8 mouse cellular contexts compared by ENCODE assay signal in genomic region chr17:31877650-31878141, GRCm38 (mm10). TPM values are rescaled to one million over a fixed set of nuclear protein-coding genes. Genes with fewer than 3 reads are reported as not detected.
A peak's percentile ranks its signal among the peaks of the same experiment; 100 is the strongest.
DNase-seq lines count a peak whose midpoint lies in the region; ATAC-seq and TF ChIP-seq lines count a peak whose summit lies in the region.

No protein-coding gene starts in this region.

- H3K4me2 ChIP-seq in hindbrain, embryonic 12.5 days (replicated peaks) = no peak overlapping the region
- H3K4me2 ChIP-seq in hindbrain, embryonic 14.5 days (replicated peaks) = no peak overlapping the region
- H3K4me2 ChIP-seq in embryonic facial prominence, embryonic 12.5 days (replicated peaks) = no peak overlapping the region

- 60% methylated on average over 14 of the region's 14 CpGs for WGBS in hindbrain, embryonic 12.5 days
- WGBS in hindbrain, embryonic 14.5 days = 66% methylated on average over 14 of the region's 14 CpGs
- 59% methylated on average over 14 of the region's 14 CpGs for WGBS in embryonic facial prominence, embryonic 12.5 days

- no peaks in the 10 kb centered on the region for H3K9me3 ChIP-seq in hindbrain, embryonic 12.5 days (replicated peaks)
- H3K9me3 ChIP-seq in hindbrain, embryonic 14.5 days (ENCODE audit: control insufficient read depth, low read length) = no peaks in the 10 kb centered on the region
- no peaks in the 10 kb centered on the region for H3K9me3 ChIP-seq in embryonic facial prominence, embryonic 12.5 days

- H3K4me1 ChIP-seq in hindbrain, embryonic 12.5 days = peaks cover 37% of the 10 kb centered on the region
- H3K4me1 ChIP-seq in hindbrain, embryonic 14.5 days (replicated peaks; ENCODE audit: control insufficient read depth, insufficient read depth, low read length) = peaks cover 11% of the 10 kb centered on the region
- H3K4me1 ChIP-seq in embryonic facial prominence, embryonic 12.5 days = peaks cover 25% of the 10 kb centered on the region

- no peak for ATAC-seq in hindbrain, embryonic 12.5 days (ENCODE audit: low FRiP score)
- ATAC-seq in hindbrain, embryonic 14.5 days (ENCODE audit: low FRiP score) = no peak
- no peak for ATAC-seq in embryonic facial prominence, embryonic 12.5 days (ENCODE audit: insufficient number of reproducible peaks, insufficient read depth, low FRiP score, low TSS enrichment)

- H3K4me3 ChIP-seq in hindbrain, embryonic 12.5 days = no peak overlapping the region
- no peak overlapping the region for H3K4me3 ChIP-seq in hindbrain, embryonic 14.5 days (replicated peaks; ENCODE audit: low read length)
- H3K4me3 ChIP-seq in embryonic facial prominence, embryonic 12.5 days = no peak overlapping the region
- no peak overlapping the region for H3K4me3 ChIP-seq in layer of hippocampus, adult 2 months

- peak overlapping the region; percentile 55; the same call in 1 of the 2 replicates for H3K27ac ChIP-seq in hindbrain, embryonic 12.5 days
- no peak overlapping the region for H3K27ac ChIP-seq in hindbrain, embryonic 14.5 days
- H3K27ac ChIP-seq in embryonic facial prominence, embryonic 12.5 days = no peak overlapping the region
- H3K27ac ChIP-seq in layer of hippocampus, adult 2 months = peak overlapping the region; percentile 36; the same call in 1 of the 2 replicates

- H3K36me3 ChIP-seq in hindbrain, embryonic 12.5 days = no peaks in the 10 kb centered on the region
- H3K36me3 ChIP-seq in hindbrain, embryonic 14.5 days (replicated peaks; ENCODE audit: control insufficient read depth, insufficient read depth) = no peaks in the 10 kb centered on the region
- no peaks in the 10 kb centered on the region for H3K36me3 ChIP-seq in embryonic facial prominence, embryonic 12.5 days

- DNase-seq in hindbrain, embryonic 14.5 days (ENCODE audit: low spot score) = no peak
- peak; percentile 24 to 29 for DNase-seq in B cell, adult 2 months
- DNase-seq in layer of hippocampus, adult 2 months (ENCODE audit: low spot score in 2 of 2) = peak; percentile 58 to 75
- peak; percentile 76 to 86 for DNase-seq in right cerebral cortex, postnatal 36 days (ENCODE audit: low spot score in 2 of 2)
- DNase-seq in adrenal gland, postnatal 10 days = no peak
- DNase-seq in cerebellum, postnatal 10 days = no peak

- no peak overlapping the region for H3K9ac ChIP-seq in hindbrain, embryonic 12.5 days
- no peak overlapping the region for H3K9ac ChIP-seq in hindbrain, embryonic 14.5 days
- H3K9ac ChIP-seq in embryonic facial prominence, embryonic 12.5 days = peak overlapping the region; percentile 28; the same call in 1 of the 2 replicates

- TF ChIP-seq CTCF in layer of hippocampus, adult 2 months (conservative IDR thresholded peaks at IDR 0.05) = no peak

- H3K27me3 ChIP-seq in hindbrain, embryonic 12.5 days = no peaks in the 10 kb centered on the region
- no peaks in the 10 kb centered on the region for H3K27me3 ChIP-seq in hindbrain, embryonic 14.5 days (ENCODE audit: control insufficient read depth, insufficient read depth, low read length)
- no peaks in the 10 kb centered on the region for H3K27me3 ChIP-seq in embryonic facial prominence, embryonic 12.5 days

RNA-seq across cellular contexts. Expression of gene Sik1, which starts 22.1 kb away (rescaled TPM):
- 16.5 and 18.9 TPM in 2 replicates for polyA plus RNA-seq in hindbrain, embryonic 12.5 days (2016; fragmentation: Nextera tagmentation; extraction: Ambion mirVana)
- polyA plus RNA-seq in hindbrain, embryonic 14.5 days (2014; fragmentation: Nextera tagmentation; extraction: Ambion mirVana) = 17.0 and 20.5 TPM in 2 replicates
- polyA plus RNA-seq in embryonic facial prominence, embryonic 12.5 days (2016; fragmentation: Nextera tagmentation; extraction: Ambion mirVana) = 13.0 and 15.8 TPM in 2 replicates
- total RNA-seq in layer of hippocampus, adult 2 months (2021) = 10 to 100 TPM; 12.4 to 15.4 TPM
- 100 to 1,000 TPM in 1 of 2 experiments, 10 to 100 TPM in 1; 25.4 to 112 TPM for total RNA-seq in adrenal gland, postnatal 10 days (2021)

Comparison
In these comparisons a context has a peak if more than half of its experiments do, and no peak if none do; other contexts are left out.
1. H3K27ac ChIP-seq: peak in hindbrain, embryonic 12.5 days (single experiment) and layer of hippocampus, adult 2 months (single experiment); none in hindbrain, embryonic 14.5 days (single experiment) and embryonic facial prominence, embryonic 12.5 days (single experiment).
2. DNase-seq: peak in B cell, adult 2 months (2 of 2), layer of hippocampus, adult 2 months (2 of 2) and right cerebral cortex, postnatal 36 days (2 of 2); none in hindbrain, embryonic 14.5 days (single experiment), adrenal gland, postnatal 10 days (single experiment) and cerebellum, postnatal 10 days (0 of 2).